Mouse (Mus musculus) c-Kit-negative CD71-positive TER-119-positive erythroid progenitor cells, embryonic 14.5 days (primary cell): ENCODE measurements around the gene Gpr137.

Experiments used
- DNase-seq: peaks from one replicate; pipeline ENCODE4 v3.0.0-alpha.2; 2013; ENCODE audit warnings: low read depth, low spot score

Gene Gpr137

DNA sequence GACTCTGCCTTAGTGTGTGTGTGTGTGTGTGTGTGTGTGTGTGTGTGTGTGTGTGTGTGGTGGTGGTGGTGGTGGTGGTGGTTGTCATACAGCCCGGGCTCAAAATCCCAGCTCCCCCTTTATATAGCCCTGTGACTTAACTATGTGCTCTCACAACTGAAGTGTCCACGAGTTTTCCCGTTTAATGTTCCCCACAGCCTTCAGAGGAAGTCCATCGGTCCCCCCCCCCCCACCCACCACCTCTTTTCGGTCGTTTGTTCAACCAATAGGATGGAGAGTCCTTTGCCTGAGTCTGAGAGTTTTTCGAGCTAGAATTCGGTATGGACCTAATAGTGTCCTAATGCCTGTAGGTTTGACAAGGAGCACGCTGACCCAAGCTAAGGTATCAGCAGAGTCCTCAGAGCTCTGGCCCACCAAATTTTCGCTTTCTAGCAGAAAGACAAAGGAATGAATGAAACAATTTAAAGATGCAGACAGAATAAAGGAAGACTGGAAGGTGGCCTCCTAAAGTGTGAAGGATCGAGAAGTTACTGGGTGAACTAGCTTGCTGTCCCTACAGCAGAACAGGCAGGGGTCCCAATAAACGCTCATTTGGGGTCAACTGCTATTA, 31.4 kb upstream of the Gpr137 start:
- DNase-seq = no peak

DNA sequence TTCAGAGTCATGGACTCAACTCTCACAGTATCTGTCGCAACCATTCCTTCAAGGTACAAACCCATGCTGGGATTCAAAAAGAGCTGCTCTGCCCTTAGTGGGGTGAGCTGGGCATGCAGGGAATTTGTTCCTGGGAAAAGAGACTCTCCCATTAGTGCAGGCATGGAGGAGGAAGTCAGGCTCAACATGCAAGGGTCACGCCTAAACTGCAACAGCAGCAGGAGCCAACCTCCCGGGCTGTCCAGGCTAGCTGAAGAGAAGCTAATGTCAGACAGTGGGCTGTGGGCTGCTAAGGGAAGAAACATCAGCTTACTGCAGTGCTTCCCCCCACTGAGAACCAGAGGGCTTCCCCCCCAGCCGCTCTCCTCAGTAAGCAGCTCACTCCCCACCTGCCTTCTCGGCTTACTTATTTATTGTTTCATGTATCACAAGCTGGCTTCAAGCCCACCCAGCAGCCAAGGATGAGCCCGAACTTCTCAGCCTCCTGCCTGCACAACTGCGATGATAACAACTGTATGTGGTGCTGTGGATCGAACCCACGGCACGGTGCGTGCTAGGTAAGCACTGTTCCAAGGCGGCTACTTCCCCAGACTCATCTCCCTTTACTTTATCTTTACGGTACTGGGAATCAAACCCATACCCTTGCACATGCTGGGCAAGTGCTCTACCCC, 30.1 kb upstream of the Gpr137 start:
- no peak for DNase-seq

DNA sequence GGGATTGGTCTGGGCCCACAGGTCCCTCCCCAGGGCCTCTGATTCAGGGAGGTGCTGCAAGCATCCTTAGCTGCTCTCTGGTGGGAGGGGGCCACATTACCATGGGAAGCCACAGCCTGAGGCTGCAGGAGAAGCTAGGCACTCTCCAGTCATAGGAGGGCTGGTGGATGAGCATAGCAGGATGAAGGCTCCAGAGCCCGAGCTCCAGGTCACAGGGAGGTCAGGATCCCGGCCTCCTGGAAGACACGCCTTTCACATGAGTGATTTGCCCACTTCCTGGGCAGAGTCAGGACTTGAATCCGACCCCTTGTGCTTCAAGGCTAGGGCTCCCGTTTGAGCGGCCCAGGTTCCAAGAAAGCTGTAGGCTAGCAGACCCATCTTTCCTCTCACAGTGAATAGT, 29.4 kb upstream of the Gpr137 start:
- DNase-seq = no peak

DNA sequence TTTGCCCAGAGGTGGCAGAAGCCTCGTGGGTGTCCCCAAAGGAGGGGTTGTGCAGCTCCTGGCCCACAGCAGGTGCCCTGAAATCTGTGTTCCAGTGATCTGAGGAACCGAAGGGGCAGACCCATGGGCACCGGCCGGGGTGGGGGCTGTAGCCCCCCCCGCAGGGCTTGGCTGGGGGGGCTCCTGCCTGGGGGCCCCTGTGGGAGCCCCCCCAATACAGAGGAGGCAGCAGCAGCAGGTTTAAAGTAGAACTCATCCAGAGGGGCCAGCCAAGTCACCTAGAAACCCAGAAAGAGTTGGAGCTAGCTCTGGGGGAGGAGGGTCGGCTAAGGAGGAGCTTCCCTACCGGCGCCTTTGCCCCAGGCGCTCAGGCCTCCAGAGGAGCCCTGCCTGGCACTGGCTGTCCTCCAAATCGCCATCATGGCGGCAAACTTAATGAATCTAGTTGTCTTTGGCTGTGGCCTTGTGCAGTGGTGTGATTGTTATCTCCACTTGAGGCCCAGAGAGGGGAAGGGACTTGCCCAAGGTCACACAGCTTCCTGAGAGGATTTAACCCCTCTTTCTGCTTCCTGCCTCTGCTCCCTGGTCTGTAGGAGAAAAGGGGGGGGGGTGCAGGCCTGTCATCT, 28.3 kb upstream of the Gpr137 start:
- DNase-seq = no peak

DNA sequence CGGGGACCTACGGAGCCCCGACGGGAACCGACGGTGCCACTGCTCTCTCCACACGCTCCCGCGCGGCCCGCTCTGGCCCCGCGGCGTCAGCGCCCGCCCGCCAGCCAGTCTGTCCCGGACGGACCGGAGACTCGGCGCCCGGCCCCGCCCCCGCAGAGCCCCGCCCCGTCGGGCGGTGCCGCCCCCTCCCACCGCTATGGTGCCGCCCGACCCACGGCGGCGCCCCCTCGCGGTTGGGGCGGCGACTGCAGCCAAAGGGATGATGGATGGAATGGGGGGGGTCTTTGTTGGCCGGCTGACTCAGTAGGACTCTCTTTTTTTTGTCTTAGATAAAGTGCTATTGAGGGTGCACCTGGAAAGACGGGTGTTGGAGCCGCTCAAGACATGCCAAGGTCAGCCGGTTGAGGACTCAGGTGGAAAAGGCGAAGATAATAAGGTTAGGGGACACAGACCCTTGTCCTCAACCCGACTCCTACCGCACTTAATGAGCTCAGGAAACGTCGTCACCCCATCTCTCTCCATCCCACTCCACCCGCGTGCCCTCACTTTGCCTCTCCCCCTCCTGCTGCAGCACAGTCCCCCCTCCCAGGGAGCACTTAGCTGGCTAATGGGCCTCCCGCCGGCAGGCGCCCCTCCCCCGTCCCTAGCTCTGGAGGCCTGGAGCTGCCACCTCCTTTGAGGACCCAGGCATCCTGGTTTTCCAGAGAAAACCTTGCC, 27.5 kb upstream of the Gpr137 start:
- DNase-seq = no peak

DNA sequence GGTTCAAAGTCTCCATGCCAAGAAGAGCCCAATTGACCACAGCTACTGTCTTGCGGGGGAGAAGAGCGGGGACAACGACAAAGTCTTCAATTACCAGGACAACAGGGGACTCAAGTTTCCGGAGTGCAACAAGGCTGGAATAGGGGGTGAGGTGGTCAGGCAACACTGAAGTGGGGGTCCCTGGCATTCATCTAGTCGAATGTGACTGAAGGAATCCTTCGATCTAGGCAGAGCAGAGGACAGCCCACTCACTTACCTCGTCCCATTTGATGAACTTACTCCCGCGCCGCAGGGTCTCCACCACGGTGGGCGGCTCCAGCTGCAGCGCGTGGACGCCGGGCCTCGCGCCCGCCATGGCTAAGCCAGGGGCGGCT, 27.0 kb upstream of the Gpr137 start:
- no peak for DNase-seq

DNA sequence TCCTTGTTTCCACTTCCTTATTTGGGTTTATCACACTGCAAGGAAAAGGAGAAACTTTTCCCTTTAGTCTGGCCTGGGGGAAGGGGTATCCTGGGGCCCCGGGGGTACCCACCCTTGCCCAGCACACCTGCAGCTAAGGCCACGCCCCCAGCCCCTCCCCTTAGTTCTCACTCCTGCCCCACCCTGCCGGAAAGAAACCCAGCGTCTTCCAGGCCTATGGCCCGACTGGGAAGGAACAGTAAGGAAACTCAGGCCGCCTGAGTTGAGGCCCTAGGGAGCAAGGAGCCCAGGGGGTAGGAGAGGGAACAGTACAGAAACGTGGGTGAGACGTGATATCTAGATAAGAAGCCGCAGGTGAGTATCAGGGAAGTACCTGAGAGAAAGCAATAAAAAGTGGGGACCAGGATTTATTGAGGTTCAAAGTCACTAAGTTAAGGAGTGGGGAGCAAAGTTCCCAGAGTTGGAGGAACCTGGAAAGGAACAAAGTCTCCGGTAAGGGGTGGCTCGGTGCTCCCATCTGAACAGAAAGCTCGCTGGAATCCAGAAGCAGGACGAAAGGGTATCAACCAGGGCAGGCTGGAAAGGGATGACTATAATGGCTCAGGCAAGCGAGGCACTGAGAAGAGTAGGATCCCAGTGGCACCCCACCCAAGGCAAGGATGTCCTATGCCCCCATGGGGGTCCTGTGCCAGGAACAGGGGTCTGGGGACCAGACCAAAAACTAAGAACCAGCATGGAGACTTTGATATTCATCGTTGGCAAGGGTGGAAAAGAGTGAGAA, 26.4 kb upstream of the Gpr137 start:
- DNase-seq = no peak

DNA sequence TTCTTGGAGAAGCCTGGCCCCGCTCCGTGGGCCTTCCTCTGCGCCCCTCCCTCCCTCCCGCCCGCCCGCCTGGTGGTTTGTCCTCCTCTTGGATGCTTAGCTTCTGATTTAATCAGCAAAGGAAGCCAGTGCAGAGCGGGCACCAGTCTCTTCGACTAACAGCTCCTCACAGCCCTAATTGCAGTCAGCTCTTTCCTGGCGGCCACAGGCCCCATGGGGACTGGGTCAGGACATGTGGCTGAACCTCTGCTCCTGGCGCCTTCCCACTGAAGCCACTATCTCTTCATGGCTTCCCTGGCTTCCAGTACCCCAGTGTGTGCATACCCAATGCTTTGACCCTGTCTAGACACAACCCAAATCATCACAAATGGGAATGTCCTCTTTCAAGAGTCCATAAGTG, 14.2 kb upstream of the Gpr137 start:
- DNase-seq = no peak

DNA sequence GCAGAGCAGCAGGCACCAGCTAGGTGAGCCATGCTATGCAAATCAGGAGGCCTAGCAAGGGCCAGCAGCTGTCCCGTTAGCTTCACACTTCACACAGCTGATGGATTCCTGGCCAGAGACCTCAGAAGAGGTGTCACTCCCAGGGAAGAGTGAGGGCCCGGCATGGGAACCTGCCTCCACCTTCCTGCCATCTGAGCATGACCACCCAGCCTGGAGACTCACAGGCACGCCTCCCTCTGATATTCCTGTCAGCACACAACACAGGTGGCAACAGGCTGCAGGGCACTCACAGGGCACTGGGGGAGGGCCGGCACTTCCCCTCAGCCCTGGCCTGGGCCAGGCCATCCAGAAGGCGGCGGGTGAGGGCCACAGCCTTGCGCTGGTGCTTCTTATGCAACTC, 13.1 kb upstream of the Gpr137 start:
- DNase-seq = no peak

DNA sequence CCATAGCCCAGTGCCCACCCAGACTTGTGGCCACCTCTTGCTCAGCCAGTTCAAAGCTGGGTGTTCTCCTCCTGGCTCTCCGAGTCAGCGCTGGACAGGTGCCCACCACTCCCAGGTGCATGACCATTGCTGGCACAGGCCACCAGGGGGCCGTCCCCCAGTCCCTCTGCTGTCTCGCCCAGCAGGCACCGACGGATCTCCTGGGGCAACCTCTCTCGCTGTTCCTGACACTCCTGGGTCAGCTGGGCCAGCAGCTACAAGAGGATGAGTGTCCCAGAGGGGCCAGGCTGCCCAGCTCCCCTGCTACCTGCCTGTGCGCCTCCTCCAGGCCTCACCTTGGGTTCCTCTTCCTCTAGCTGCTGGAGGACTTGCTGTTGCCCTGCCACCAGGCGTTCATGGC, 11.8 kb upstream of the Gpr137 start:
- no peak for DNase-seq

DNA sequence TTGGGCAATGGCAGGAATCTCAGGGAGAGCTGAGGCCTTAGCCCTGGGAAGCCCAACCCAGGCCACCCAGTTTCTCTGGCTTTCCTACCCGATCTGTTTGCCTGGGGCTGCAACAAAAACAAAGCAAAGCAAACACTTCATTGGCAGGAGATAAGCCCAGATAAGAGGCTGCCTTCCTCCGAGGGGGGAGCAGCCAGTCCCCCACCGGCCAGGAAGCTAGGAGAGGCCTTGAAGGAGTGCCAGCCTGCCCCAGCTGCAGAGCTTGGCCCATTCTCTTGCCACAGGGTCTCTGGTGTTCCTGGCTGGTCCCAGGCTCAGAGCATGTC, 10.4 kb upstream of the Gpr137 start:
- no peak for DNase-seq

DNA sequence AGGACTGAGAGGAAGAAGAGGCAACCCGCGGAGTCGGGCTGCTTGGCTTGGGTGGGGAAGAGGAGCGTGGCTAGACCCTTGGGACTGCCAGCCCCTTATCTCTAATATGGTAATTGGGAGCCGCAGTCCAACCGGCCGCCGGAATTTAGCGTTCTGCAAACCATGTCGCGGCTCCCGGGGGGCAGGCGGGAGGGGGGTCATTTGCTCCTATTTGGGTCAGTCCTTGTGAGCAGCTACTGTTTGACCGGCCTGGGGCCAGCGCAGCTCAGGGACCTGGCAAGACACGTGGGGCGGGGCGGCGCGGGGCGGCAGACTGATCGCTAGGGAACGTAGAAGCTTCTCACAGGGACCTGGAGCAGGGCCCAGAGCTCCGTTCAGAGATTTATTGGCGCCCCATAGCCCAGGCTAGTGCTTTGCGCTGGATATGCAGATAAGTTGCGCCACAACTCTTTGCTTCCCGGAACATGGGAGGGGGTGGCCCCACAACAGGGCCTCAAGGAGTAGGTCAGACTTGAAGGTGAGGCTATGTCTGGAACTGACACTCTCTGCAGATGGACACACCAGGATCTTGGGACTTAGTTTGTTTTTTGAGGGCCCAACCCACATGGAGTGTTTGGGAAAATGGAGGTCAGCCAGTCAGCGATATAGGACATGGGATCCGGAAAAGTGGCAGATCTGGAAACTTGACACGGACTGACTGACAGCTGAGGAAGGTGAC, 9.9 kb upstream of the Gpr137 start:
- no peak for DNase-seq

DNA sequence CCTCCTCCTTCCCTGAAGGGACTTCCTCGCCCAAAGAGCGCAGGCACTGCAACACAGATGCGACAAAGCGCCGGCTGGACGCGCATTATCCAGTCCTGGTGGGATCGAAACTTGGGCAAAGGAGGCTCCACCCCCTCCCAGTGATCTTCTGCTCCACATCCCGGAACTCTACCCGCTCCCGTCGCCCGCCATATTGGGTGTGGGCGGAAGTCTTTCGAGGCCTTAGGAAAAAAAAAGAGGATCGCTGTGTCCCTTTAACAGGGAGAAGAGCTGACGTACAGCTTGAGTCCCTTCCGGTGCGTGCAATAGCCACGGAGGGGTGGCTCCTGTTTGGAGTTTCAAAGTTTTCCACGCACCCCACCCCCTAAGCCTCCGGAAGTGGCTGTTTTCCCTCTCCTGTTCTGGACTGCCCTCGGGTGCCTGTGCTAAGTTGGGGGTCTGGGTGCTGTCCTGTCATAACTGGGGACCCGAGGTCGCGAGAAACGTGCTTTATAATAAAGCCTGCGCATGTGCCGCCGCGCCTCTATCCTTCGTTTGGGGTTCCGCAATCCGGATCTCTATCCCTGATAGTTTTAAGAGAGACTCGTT, 9.2 kb upstream of the Gpr137 start:
- DNase-seq = peak; percentile 69

DNA sequence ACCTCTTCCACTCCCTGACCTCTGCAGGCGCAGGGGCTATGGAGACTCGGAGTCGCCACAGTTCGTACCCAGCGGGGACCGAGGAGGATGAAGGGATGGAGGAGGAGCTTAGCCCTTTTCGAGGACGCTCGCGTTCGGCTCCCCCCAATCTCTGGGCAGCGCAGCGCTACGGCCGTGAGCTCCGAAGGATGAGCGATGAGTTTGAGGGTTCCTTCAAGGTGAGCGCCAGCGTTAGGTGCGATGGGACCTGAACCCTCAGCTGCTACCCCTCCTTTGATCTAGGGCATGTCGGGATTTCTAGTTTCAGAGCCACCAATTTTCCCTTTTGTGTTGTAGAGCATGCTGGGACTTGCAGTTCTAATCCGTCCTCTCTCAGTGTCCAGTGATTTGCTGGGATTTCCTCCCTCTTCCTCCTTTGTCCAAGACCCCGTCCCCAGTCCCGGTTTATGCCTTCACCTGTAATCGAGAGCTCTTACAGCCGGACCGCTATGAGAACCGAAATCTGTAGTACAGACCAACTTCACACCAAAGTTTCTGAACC, 8.4 kb upstream of the Gpr137 start:
- no peak for DNase-seq

DNA sequence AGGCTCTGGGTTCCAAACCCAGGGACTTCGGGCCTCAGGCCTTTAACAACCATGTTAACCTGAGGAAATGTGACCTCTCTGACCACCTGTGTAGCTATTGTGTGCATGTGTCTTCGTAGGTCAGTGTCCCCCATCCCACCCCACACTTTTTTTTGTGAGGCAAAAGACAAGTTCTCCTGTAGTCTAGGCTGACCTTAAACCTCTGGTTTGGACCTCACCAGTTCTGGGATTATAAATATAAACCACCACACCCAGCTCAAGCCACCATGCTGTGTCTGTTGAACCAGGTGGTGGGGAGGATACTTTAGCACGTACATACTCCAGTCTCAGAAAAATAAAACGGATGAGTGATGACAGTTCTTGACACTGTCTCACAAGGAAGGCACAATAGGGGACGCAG, 7.7 kb upstream of the Gpr137 start:
- no peak for DNase-seq

DNA sequence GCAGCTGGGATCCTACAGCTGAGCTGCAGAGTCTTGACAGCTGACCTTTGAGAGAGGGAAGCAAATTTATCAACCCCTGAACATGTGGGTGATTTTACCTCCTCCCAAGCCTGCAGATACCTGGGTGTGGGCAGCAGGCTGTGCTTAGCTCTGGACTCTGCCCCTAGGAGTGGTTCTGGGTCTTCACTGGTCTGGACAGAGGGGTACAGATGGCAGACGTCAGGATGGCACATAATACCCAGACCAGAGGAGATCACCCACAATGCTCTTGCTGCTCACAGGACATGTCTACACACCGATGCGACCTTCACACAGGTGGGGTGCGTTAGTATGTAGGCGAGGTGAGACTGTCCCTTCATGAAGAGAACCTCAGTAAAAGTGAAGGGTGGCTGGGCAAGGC, 7.3 kb upstream of the Gpr137 start:
- DNase-seq = no peak

DNA sequence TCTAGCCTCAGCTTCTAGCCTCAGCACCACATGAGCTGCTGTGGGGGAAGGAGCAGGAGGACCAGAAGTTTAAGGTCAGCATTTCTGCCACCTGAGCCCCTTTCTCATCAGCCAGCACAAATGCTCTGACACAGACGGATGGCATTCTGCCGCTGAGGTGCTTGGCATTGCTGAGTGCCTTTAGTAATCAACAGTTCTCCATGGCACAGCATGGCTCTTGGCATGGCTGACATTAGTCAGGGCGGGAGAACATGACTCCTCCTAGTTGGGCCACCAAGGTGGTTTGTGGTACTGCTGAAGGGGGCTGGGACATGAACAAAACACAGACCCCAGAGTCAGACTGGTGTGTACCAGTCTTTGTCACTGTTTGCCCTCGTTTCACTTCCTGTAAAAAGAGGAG, 5.9 kb upstream of the Gpr137 start:
- no peak for DNase-seq

DNA sequence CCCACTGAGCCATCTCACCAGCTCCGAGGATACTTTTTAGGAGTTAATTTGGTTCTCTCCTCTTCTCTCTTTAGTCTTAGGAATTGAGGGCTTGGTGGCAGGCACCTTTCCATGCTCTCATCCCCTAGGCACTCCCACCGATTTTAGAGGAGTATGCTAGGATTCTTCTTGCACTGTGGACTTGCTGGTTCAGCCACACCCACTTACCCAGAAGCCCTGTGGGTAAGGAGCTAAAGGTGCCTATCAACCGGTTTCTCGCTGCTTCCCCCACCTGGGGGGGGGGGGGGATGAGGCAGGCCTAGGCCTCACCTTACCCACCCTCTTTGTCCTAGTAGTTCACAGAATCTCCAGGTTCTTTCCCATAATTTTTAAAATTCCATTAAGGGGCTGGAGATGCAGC, 5.5 kb upstream of the Gpr137 start:
- no peak for DNase-seq

DNA sequence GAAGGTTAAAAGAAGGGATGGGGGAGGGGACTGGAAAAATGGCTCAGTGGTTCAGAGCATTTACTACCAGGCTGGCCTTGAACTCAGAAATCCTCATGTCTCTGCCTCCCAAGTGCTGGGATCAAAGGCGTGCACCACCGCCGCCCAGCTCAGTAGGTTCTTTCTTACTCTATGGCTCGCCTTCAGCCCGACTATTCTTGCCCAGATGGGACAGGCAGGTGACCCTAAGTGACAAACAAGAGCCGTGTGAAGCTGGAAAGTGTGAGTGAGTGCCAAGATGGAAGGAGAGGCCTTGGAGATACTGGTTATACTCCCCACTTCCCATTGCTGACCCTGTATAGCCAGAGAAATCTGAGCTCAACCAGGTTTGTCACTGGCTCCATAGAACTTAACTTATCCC, 1.4 kb upstream of the Gpr137 start:
- DNase-seq = no peak

DNA sequence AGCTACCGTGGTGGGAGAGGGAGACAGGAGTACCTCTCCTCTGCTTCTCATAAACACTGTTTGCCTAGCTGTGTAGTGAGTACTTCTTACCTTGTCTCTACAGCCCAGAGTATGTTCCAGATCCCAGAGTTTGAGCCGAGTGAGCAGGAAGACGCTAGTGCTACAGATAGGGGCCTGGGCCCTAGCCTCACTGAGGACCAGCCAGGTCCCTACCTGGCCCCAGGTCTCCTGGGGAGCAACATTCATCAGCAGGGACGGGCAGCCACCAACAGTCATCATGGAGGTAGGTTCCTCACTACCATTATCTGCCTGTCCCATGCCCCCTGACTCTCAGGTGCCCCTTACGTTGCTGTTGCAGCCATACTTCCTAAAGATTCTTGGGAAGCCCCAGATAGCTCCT, 484 bp upstream of the Gpr137 start:
- no peak for DNase-seq
